ENCODE assay signal across 8 mouse cellular contexts in genomic region chr9:64178610-64178973, GRCm38 (mm10). TPM values are rescaled to one million over a fixed set of nuclear protein-coding genes. Genes with fewer than 3 reads are reported as not detected.
DNase-seq lines count a peak whose midpoint lies in the region; ATAC-seq and TF ChIP-seq lines count a peak whose summit lies in the region.

No protein-coding gene starts in this region.

- peaks cover 58% of the 10 kb centered on the region for H3K36me3 ChIP-seq in hindbrain, embryonic 15.5 days

- H3K4me2 ChIP-seq in hindbrain, embryonic 15.5 days: peak overlapping the region; percentile 60

- TF ChIP-seq CTCF in layer of hippocampus, adult 2 months (conservative IDR thresholded peaks at IDR 0.05): peak; percentile 58

- peak overlapping the region; percentile 63; the same call in 1 of the 2 replicates for H3K9ac ChIP-seq in hindbrain, embryonic 15.5 days

- H3K4me3 ChIP-seq in layer of hippocampus, adult 2 months: peak overlapping the region; percentile 57
- peak overlapping the region; percentile 82; the same call in 1 of the 2 replicates for H3K4me3 ChIP-seq in hindbrain, embryonic 15.5 days

- ATAC-seq in hindbrain, embryonic 15.5 days (ENCODE audit: low FRiP score, low read depth): peak; percentile 24; the same call in 1 of the 2 replicates

- no peaks in the 10 kb centered on the region for H3K9me3 ChIP-seq in hindbrain, embryonic 15.5 days

- no peak for DNase-seq in layer of hippocampus, adult 2 months (ENCODE audit: low spot score in 2 of 2)
- DNase-seq in layer of hippocampus, postnatal 36 days: no peak
- DNase-seq in c-Kit-positive CD71-negative TER-119-negative erythroid progenitor cells, embryonic 14.5 days (ENCODE audit: low read depth): peak; percentile 41
- DNase-seq in mesoderm, embryonic 11.5 days (ENCODE audit: low read depth, low spot score): peak; percentile 61
- no peak for DNase-seq in testis, postnatal 10 days (ENCODE audit: low spot score)
- no peak for DNase-seq in right cerebral cortex, adult 2 months (ENCODE audit: low spot score in 2 of 2)
- no peak for DNase-seq in layer of hippocampus, adult 9-11 months

- WGBS in hindbrain, embryonic 15.5 days: 51% methylated on average over 3 of the region's 3 CpGs

- peak overlapping the region; percentile 89 for H3K27ac ChIP-seq in layer of hippocampus, adult 2 months
- peak overlapping the region; percentile 89 for H3K27ac ChIP-seq in hindbrain, embryonic 15.5 days (replicated peaks)

- H3K4me1 ChIP-seq in hindbrain, embryonic 15.5 days (replicated peaks): peaks cover 33% of the 10 kb centered on the region

- no peaks in the 10 kb centered on the region for H3K27me3 ChIP-seq in hindbrain, embryonic 15.5 days

RNA-seq across cellular contexts. Expression of gene Snapc5, which starts 0.5 kb away (rescaled TPM):
- 10 to 100 TPM; 15.0 to 19.6 TPM for total RNA-seq in layer of hippocampus, adult 2 months (2021)
- total RNA-seq in layer of hippocampus, postnatal 36 days (2021): 10 to 100 TPM; 16.5 to 20.0 TPM
- polyA plus RNA-seq in hindbrain, embryonic 15.5 days (2015; fragmentation: Nextera tagmentation; extraction: Ambion mirVana): 34.3 and 41.4 TPM in 2 replicates

RNA-seq across cellular contexts. Expression of gene Rpl4, which starts 5.4 kb away (rescaled TPM):
- 100 to 1,000 TPM; 607 to 624 TPM for total RNA-seq in layer of hippocampus, adult 2 months (2021)
- 100 to 1,000 TPM; 561 to 565 TPM for total RNA-seq in layer of hippocampus, postnatal 36 days (2021)
- 562 and 595 TPM in 2 replicates for polyA plus RNA-seq in hindbrain, embryonic 15.5 days (2015; fragmentation: Nextera tagmentation; extraction: Ambion mirVana)

RNA-seq across cellular contexts. Expression of gene Zwilch, which starts 5.7 kb away (rescaled TPM):
- total RNA-seq in layer of hippocampus, adult 2 months (2021): 1 to 10 TPM; 2.6 to 4.8 TPM
- total RNA-seq in layer of hippocampus, postnatal 36 days (2021): 1 to 10 TPM; 2.4 to 2.5 TPM
- polyA plus RNA-seq in hindbrain, embryonic 15.5 days (2015; fragmentation: Nextera tagmentation; extraction: Ambion mirVana): 5.6 and 6.7 TPM in 2 replicates

RNA-seq across cellular contexts. Expression of gene Uchl4, which starts 56.4 kb away (rescaled TPM):
- total RNA-seq in layer of hippocampus, adult 2 months (2021): 1 to 10 TPM; 2.8 to 2.9 TPM
- 1 to 10 TPM; 2.1 to 3.4 TPM for total RNA-seq in layer of hippocampus, postnatal 36 days (2021)
- 2.7 and 3.2 TPM in 2 replicates for polyA plus RNA-seq in hindbrain, embryonic 15.5 days (2015; fragmentation: Nextera tagmentation; extraction: Ambion mirVana)

Comparison
In these comparisons a context has a peak if more than half of its experiments do, and no peak if none do; other contexts are left out.
1. DNase-seq: peak in c-Kit-positive CD71-negative TER-119-negative erythroid progenitor cells, embryonic 14.5 days (single experiment) and mesoderm, embryonic 11.5 days (single experiment); none in layer of hippocampus, adult 2 months (0 of 2), layer of hippocampus, postnatal 36 days (0 of 2), testis, postnatal 10 days (single experiment), right cerebral cortex, adult 2 months (0 of 2) and layer of hippocampus, adult 9-11 months (single experiment).